Mouse (Mus musculus) ZHBTc4 (cell line): ENCODE measurements around the gene Mns1.

Source experiments
- DNase-seq: peaks from one replicate; pipeline ENCODE4 v3.0.0-alpha.2; 2011; ENCODE audit warnings: low read depth, low spot score

The Mns1 gene

DNA sequence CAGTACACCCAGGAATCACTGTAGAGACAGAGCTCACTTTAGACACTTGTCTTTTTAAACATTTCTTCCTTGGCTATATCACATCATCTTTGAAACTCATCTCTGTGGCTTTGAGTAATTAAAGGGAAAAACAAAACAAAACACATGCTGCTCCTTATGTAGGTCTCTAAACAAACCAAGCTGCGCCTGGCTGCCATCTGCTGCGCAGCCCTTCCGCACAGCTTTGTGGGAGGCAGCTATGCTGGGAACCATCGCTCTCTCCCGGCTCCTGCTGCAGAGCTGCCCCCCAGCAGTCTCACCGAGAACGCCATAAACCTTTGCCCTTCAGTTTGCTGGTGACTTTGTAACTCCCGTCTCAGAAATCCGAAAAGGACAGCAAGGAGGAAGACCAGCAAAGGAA, 37.7 kb downstream of the Mns1 start:
- no peak for DNase-seq

- DNase-seq, result no peak
Measured at GRCm38 (mm10) chr9:72477306-72477705, 39.5 kb downstream of the Mns1 start.

- DNase-seq, result no peak
Measured at GRCm38 (mm10) chr9:72479276-72479675, 41.5 kb downstream of the Mns1 start.

DNA sequence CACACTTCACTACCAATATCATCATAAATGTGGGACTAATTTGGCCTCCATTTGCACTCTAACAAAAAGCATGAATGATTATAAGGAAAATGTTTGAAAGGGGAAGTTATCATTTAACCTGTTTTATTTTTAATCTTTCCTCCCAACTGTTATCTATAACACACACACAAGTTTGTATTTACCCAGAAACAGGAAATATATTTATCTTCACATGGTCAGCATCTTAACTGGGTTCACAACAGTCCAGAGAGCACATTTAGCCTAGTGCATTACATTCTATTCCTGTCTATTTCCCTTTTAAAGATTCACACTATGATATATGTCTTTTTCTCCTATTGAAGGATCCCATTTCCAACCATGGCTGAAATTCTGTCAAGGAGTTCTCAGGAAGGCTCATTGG, 50.7 kb downstream of the Mns1 start:
- DNase-seq, result no peak

DNA sequence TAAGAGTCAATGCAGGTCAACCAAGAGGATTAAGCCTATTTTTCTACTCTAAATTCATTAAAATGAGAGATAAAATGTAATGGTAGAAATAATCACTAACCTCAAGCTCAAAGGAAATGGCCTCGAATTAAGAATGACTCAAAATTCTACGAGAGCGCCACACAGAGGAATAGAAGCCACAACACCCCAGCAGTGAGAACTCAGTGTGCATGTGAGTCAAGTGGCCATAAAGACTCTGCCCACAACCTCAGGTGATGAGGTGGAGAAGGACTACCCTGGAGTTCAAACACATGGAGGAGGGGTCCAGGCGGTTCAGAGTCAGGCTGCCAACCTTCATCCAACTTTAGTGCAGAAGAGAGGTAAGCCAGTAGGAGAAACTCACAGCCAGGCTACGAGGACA, 51.3 kb downstream of the Mns1 start:
- DNase-seq, result no peak

- peak; percentile 95 for DNase-seq
Measured at GRCm38 (mm10) chr9:72491559-72492193, 53.9 kb downstream of the Mns1 start.

DNA sequence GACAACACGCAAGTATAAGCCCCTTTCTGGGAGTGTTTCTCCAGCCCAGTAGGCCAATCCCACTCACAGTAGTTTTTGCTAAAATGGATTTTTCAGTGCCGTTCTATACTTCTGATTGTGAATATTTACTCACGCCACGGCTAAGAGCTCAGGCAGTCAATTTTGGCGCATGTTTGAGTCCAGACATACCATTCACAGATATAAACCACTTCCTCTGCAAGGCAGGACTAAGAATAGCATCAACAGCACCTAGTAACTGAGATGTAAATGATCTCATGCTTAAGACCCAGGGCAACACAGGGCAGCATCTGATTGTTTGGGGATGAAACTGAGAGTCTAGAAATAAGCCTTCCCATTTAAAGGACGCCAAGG, 54.4 kb downstream of the Mns1 start, which contains the start of gene Tex9:
Tex9 (minus strand) TSS at position 19 of the 372 bp plus-strand sequence.
- peak; percentile 28 for DNase-seq

GRCm38 (mm10) chr9:72493465-72493864, 55.7 kb downstream of the Mns1 start:
- peak; percentile 39 for DNase-seq

DNA sequence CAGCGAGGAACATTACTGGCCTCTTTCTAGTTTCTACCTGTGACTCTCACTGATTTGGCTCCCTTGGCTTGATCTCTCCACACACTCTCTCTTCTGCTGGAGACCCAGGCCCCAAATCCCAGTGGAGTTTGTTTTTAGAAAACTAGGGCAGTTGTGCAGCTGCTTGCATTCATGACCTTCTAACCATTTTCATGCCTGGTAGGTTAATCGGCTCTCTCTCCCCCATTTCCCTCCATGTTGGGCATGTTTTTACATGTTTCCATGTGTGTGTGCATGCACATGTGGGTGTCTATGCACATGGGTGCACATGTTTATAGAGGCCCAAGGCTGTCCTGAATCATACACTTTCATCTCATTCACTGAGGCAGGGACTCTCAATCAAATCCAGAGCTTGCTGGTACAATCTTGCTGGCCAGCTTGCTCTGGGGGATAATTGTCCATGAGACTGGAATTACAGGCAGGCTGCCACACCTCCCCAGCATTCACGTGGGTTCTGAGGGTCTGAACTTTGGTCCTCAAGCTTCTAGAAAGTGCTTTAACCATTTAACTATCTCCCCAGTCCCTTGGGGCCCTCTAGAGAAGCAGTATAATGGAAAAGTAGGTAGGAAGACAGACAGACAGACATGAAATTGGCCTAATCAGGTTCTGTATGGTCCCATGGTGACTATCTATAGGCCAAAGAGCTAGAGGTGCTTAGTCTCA, 56.3 kb downstream of the Mns1 start:
- DNase-seq, result no peak

DNA sequence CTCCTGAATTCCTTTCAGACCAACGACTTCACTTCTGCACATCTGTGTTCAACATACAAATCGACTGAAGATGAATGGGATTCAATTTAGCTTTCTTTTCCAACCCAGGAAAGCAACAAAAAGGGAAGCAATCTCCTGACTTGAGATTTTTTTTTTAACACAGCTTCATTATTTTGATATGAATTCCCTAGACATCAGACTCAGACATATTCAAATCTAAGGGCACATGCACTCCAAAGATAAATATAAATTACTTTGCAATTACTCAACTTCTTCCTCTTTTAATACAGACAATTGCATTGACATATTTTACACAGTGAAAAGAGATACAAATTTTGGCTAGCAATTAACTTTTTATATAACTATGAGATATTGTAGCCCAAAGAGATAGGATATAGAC, 58.9 kb downstream of the Mns1 start:
- no peak for DNase-seq

DNA sequence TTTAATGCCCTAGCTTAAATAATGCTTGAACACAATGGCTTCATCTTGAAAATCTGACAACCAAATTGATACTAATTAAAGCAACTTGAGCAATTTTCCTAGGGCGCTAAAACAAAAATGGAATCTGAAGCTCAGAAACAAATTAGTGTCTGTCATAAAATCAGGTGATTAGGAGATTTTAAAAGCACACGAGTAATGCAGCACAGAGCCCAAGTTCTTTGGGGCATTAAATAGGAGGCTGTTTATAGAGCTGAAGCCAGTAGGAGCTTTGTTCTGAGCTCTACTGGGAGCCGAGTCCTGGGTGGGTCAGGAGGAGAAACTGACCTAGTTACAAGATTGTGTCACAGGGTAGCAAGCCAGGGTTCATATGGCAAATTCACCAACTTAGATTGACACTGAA, 59.4 kb downstream of the Mns1 start:
- DNase-seq, result no peak
